Mouse (Mus musculus): ENCODE results near the gene Il12rb1.

Il12rb1 gene

DNA sequence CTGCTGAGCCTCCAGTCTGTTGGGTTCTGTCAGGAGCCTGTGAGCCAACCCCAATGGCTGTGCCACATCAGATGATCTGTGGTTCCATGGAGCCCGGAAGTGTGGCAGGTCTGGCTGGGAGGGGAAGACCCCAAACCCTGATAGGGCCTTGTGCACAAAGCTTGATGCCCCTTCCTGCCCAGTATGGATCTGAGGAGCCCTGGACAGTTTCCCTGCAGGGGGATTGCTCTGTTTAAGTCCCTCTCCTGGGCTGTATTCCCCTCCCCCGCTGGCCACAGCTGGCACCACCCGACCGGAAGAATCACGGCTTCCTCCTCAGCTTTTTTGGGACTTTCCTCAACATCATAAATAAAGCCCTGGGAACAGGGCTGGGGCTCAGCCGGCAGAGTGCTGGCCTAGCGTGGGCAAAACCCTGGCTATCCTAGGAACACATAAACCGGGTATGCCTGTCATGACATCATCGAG is 24.8 kb downstream of the Il12rb1 start:
- no peak for DNase-seq

GRCm38 (mm10) chr8:70833520-70833919 is 25.3 kb downstream of the Il12rb1 start:
- DNase-seq = no peak

DNA sequence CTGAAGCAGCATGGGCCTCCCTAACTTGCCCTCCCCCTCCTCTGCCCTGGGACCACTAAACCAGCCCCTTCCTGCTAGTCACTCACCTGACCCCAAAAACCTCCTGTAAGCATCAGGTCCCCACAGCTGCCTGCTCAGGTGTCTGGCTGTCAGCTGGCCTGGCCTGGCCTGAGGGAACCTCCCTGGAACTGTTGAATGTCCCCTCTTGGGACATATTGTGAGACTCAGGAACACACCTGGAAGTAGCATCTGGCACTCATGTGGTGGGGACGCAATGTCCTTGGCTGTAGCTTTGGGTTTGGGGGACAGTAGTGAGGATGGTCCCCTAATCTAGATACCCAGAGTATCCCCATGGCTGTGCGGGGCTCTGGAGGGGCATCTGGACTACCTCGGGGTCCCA is 25.8 kb downstream of the Il12rb1 start:
- no peak for DNase-seq

GRCm38 (mm10) chr8:70836666-70837065 is 28.4 kb downstream of the Il12rb1 start:
- no peak for DNase-seq

DNA sequence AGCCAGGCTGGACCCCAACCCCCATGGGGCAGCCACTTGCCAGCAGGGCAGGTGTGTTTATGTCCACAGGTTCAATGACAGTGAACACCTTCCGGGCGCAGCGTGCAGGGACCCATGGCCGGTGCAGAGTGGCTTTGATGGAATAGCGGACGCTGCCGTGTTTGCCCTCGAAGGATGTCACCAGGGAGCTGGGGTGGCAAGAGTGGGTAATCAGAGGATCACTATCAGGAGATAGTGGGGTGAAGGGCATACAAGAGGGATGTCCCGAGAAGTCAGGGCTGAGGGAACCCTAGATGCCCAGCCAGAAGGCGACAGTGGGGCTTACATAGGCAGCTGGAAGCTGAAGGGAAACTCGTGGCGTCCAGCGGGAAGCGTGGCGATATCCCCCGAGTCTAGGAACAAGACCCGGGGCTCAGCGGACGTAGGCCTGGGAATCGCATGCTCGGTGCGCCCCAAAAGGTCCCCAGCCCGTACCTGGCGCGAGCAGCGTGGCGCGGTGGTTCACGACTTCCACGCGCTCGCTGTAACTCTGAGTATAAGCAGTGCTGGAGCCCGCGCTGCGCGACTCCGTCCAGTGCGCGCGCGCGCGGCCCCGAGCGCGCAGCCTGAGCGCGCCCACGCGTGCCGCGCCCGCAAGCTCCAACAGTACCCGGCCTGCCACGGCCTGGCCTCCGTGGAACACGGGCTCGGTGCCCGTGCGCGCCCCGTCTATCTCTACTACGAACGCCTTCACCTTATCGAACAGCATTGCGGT is 30.6 kb downstream of the Il12rb1 start:
- peak; percentile 47 for DNase-seq

- peak; percentile 100 for DNase-seq
These were observed 31.4 kb downstream of the Il12rb1 start, which contains the start of gene Arrdc2 for GRCm38 (mm10) chr8:70839408-70840351. TSS of gene Arrdc2 (minus strand) at chr8:70839720.

DNA sequence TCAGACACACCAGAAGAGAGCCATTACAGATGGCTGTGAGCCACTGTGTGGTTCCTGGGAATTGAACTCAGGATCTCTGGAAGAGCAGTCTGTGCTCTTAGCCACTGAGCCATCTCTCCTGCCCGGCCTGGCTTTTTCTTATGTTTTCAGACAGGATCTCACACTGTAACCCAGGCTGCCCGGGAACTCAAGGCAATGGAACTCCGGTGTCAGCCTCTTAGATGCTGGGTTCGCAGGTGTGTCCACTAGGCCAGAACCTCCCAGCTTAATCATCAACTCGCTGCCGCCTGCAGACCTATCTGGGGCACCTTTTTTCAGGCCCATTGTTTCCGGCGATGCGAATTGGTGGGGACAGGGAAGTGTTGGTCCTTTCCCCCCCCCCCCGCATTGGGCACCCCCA is 32.3 kb downstream of the Il12rb1 start:
- peak; percentile 54 for DNase-seq

DNA sequence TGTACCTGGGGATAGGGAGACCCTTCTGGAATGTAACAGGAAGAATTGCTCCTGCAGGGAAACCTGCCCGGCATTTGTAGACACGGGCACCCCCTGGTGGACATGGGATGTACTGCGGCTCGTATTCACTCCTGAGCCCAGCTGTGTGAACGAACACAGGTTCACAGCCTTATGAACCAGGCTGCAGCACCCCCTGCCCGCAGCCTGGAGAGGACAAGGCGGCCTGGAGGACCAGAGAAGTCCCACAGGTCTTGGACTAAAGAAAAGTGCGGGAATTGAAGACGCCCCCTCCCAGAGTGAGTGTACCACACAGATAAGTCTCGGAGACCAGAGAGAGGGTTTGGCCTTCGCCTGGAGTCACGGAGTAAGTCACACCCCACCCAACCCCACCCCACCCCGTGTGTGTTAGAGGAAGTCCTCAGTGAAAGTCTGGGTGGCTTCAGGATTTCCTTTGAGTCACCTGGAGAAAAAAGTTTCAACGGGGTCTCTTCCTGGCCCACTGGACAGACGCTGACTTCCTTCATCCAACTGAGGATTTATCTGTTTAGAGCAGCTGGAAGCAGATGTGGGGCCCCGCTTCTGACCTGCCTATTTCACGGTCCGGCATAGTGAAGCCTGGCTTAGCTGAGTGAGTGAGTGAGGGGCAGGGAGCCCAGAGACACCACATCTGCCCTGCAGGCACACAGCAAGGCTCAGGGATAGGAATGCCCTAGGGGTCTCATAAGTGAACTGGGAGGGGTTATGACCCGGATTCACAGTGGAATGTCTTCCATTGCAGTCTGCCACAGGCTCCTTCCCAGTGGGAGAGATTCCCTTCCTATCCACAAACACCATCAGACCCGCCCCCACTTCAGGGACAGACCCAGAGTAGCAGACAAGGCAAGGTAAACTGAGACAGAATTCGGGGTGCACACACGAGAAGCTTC is 33.2 kb downstream of the Il12rb1 start:
- peak; percentile 94 for DNase-seq

GRCm38 (mm10) chr8:70842484-70842883 is 34.2 kb downstream of the Il12rb1 start:
- no peak for DNase-seq

DNA sequence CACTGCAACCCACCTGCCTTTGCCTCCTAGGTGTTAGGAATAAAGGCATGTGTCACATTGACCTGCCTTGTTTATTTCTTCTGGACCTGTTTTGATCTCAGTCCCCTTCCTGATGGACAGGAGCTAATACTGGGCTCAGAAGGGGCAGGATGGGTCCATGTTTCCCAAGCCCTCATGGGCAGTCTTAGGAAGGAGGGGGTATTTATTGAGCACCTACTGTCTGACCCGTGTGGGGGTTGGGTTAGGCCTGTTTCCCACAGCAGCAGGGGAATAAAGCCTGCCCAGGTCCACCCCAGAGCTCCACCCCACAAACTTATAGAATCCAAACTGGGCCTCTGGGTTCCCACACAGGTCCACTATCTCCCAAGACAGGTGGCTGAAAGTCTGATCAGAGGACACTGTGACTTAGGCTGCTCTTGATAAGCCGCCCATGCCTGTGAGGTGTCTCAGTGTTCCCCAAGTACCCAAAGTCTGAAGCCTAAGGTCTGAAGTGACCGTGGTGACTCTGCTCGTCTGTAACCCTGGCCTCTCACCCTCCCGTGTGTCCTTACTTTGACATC is 35.0 kb downstream of the Il12rb1 start:
- DNase-seq = peak; percentile 87

DNA sequence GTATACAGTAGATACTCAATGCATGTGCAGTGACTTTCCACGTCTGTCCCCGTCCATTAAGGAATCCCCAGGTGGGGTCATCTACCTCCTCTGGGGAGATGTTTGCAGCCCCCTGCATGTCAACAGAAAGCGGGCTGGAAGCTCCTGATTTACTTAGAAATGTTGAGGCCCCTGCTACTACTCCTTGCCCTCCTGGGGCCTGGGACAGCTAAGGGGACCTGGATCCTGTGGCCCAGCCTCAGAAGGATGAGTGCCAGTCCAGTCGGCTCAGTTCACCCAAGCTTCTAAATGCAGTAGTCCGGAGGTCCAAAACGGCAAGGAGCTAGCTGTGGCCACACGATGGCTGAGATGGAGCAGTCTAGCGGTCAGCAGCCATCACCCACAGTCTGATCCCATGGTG is 35.7 kb downstream of the Il12rb1 start:
- DNase-seq = no peak

GRCm38 (mm10) chr8:70844523-70844922 is 36.3 kb downstream of the Il12rb1 start:
- DNase-seq = peak; percentile 96

GRCm38 (mm10) chr8:70845108-70845507 is 36.9 kb downstream of the Il12rb1 start:
- no peak for DNase-seq

- peak; percentile 64 for DNase-seq
These were observed 38.3 kb downstream of the Il12rb1 start for GRCm38 (mm10) chr8:70846371-70847154.

DNA sequence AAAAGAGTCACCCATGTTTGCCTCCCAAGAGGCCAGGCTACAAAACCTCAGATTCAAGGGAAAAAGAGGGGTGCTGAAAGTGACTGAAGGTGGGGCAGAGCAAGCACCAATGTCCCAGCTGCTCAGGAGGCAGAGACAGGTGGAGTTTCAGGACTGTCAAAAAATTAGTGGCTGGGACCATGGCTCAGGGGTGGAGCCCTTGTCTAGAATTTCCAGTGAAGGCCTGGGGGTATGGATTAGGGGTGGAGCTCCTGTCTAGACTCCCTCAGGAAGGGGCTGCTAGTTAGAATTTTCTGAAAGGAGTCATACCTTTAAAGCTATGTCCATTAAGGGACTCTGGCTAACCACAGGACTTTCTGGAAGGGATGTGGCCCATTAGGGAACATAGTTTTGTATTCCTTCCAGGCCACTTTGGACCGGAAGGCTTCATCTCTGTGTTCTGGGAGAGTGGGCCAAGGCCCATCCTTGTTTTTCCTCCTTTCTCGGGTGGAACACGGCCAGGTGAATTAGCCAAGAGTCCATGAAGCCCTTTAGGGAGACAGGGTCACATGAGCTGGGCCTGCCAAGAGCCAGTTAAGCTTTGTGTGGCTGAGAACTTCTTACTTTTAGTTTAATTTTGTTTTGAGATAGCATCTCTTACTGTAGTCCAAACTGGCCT is 41.2 kb downstream of the Il12rb1 start:
- no peak for DNase-seq

- DNase-seq = no peak
These were observed 42.0 kb downstream of the Il12rb1 start for GRCm38 (mm10) chr8:70850132-70850845.

DNA sequence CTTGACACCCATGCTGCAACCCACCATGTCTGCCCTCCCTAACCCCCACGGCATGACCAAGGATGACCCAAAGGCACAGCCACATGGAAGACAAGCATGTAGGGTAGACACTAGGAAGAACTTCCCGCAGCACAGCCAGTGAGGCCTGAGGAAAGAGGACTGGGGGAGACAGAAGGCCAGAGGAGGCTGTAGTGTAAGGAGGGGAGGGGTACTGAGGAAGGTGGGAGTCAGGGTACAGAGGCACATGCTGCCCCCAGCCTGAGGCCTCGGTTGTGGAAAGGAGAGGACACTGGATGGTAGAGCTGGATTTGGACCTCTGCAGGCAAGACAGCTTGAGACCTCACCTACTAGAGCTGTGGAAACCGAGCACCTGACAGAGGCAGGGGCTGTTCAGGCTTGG is 42.7 kb downstream of the Il12rb1 start:
- DNase-seq = no peak

GRCm38 (mm10) chr8:70851837-70852236 is 43.6 kb downstream of the Il12rb1 start:
- DNase-seq = no peak

GRCm38 (mm10) chr8:70852595-70853231 is 44.5 kb downstream of the Il12rb1 start:
- DNase-seq = peak; percentile 4

DNA sequence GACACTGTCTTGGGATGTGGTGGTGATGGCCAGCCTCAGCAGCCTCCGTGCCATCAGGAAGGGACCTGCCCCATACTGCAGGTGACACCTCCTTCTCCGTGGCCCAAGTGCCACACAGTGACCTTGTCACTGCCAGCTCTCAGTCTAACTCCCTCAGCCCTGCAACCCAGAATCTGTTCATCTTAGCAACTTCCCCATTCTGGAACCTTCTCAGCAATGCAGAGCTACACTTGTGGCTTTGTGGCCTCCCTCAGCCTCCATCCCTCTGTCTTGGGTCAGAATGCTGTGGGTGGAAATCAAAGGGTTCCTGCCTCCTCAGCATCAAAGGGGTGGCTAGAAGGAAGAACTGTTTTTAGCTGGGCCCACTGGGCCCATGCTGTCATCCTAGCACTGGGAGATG is 45.6 kb downstream of the Il12rb1 start:
- DNase-seq = no peak
